Mouse (Mus musculus): ENCODE data around the gene Taf8. TPM values are rescaled to one million over a fixed set of nuclear protein-coding genes. Genes with fewer than 3 reads are reported as not detected.

Gene Taf8
- total RNA-seq, 2 experiments from 2014 or later, result 9.5 to 10.2 TPM

GRCm38 (mm10) chr17:47441296-47442051 lies 60.6 kb downstream of the Taf8 start:
- intact Hi-C loops (cut with DNase I; ENCODE audit: low total_unique reads), result no loop called here
- no peak for DNase-seq

DNA sequence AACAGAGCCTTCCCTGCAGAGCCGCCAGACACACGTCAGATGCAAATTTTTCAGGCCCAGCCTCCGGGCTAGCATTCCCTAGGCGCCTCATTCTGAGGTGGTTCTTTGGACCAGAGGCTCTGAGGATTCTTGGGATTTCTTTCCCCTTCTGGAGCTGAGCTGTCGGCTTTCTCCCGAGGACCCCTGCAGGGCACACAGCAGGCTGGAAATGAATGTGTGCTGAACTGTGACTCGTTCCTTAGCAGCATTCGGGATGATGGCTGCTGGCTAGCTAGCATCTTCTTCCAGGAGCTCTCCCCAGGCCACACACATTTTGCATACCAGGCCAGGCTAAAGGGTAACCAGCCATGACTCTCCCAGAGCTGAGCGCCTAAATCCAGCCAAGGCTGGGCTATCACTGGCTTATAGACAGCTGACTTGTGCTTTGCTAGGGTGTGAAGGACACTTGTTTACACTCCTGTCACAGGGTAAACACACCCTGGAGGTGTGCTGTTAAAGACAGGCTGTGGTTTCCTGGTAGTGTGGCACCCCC lies 61.7 kb downstream of the Taf8 start:
- DNase-seq, result no peak
- intact Hi-C loops (cut with DNase I; ENCODE audit: low total_unique reads), result no loop called here

DNA sequence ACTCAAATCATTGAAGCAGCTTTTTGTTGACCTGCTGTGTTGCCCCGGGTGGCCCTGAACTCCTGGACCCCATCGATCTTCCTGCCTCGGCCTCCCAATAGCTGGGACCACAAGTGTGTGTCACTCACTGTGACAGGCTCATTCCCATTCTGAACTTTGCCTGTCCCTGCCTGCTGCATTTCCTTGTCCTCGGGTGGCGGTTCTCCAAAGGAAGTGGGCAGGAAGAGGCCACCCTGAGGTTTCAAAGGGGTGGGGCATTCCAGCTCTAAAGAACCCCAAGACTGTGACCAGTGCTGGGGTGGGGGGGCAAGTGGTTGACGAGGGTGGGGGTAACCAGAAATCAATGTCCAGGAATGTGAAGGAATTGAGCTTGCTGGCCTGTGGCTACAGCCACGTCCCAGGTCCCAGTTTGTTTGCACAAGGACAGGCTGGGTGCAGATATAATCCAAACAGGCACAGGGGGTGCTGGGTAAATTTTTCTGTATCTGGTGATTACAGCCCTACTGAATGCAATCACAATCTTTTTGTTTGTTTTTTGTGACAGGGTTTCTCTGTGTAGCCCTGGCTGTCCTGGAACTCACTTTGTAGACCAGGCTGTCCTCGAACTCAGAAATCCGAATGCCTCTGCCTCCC lies 62.6 kb downstream of the Taf8 start:
- DNase-seq, result no peak
- intact Hi-C loops (cut with DNase I; ENCODE audit: low total_unique reads), result no loop called here

GRCm38 (mm10) chr17:47438611-47439010 lies 63.5 kb downstream of the Taf8 start:
- no peak for DNase-seq
- intact Hi-C loops (cut with DNase I; ENCODE audit: low total_unique reads), result no loop called here

DNA sequence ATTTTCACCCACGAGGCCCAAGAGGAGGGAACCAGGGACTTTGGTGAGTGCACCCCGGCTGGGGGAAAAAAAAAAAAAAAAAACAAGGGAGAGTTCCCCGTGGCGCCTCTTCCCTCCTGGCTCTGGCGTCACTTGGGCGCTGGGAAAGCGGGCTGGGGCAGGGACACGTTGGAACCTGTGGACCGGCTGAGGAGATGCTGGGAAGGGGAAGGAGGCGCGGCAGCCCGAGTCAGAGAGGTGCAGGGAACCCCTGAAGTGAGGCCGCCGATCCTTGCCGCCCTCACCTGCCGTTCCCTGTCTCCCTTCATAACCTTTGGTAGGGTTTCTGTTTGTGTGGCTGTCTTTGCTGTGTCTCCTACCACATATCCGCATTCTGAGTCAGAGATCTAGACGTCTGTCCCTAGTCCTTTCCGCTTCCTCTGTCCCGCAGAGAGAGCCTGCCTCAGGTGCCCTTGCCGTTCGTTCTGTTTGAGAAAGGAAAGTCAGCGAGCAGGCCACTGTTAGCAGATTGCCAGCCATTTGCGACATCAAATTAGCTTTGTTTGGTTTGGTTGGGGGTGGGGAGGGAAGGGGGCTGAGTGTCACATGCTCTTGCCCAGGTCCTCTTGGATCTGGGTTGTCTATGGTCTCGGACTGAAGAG lies 65.1 kb downstream of the Taf8 start, which contains the start of gene 1700001C19Rik:
TSS of gene 1700001C19Rik (minus strand) at position 470 of the 641 bp plus-strand sequence.
- no peak for DNase-seq
- intact Hi-C loops (cut with DNase I; ENCODE audit: low total_unique reads), result no loop called here

GRCm38 (mm10) chr17:47436156-47436906 lies 65.8 kb downstream of the Taf8 start, which contains the start of gene AI661453:
Gene AI661453 (plus strand): TSS chr17:47436615.
- no peak for DNase-seq
- intact Hi-C loops (cut with DNase I; ENCODE audit: low total_unique reads), result no loop called here

Other genes with a start within 250 kb of the Taf8 start
- 10 to 100 TPM; 36.8 to 40.7 TPM for gene Mrps10, start 133.4 kb downstream of the Taf8 start, total RNA-seq (2021)
- gene Guca1b, start 116.9 kb downstream of the Taf8 start, total RNA-seq (2021), result under 1 TPM; 0.22 to 0.41 TPM
- gene Guca1a, start 101.7 kb downstream of the Taf8 start, total RNA-seq (2021), result under 1 TPM; 0.27 to 0.66 TPM
- under 1 TPM; 0.31 to 0.49 TPM for gene AI661453, start 65.7 kb downstream of the Taf8 start, total RNA-seq (2021)
- not detected for gene 1700001C19Rik, start 64.9 kb downstream of the Taf8 start, total RNA-seq (2021)
- gene Ccnd3, start 2.8 kb upstream of the Taf8 start, total RNA-seq (2021), result 10 to 100 TPM; 57.0 to 63.3 TPM
- 10 to 100 TPM; 12.3 to 14.8 TPM for gene Bysl, start 109.2 kb upstream of the Taf8 start, total RNA-seq (2021)
- 10 to 100 TPM; 10.3 to 12.6 TPM for gene Med20, start 109.3 kb upstream of the Taf8 start, total RNA-seq (2021)
- gene Gm20517, start 109.3 kb upstream of the Taf8 start, total RNA-seq (2021), result 1 to 10 TPM; 1.2 to 1.9 TPM
- gene Usp49, start 128.4 kb upstream of the Taf8 start, total RNA-seq (2021), result 1 to 10 TPM; 3.2 to 4.3 TPM
- gene Tomm6, start 186.1 kb upstream of the Taf8 start, total RNA-seq (2021), result 100 to 1,000 TPM; 147 to 153 TPM
- 1 to 10 TPM; 3.0 to 3.1 TPM for gene Frs3, start 186.7 kb upstream of the Taf8 start, total RNA-seq (2021)
- gene Gm21981, start 192.2 kb upstream of the Taf8 start, total RNA-seq (2021), result under 1 TPM; 0.24 to 0.47 TPM
- 1 to 10 TPM; 1.3 to 2.2 TPM for gene Prickle4, start 192.4 kb upstream of the Taf8 start, total RNA-seq (2021)
- not detected for gene Pgc, start 224.6 kb upstream of the Taf8 start, total RNA-seq (2021)
- 10 to 100 TPM; 60.0 to 66.0 TPM for gene Tfeb, start 234.7 kb upstream of the Taf8 start, total RNA-seq (2021)

Data from gastrocnemius, postnatal 14 days (tissue).